Mouse (Mus musculus): ENCODE measurements around the gene Mb21d2. TPM values are rescaled to one million over a fixed set of nuclear protein-coding genes. Genes with fewer than 3 reads are reported as not detected.

Gene Mb21d2
- polyA plus RNA-seq, 1 experiment from 2014 or later = 5.6 TPM

DNA sequence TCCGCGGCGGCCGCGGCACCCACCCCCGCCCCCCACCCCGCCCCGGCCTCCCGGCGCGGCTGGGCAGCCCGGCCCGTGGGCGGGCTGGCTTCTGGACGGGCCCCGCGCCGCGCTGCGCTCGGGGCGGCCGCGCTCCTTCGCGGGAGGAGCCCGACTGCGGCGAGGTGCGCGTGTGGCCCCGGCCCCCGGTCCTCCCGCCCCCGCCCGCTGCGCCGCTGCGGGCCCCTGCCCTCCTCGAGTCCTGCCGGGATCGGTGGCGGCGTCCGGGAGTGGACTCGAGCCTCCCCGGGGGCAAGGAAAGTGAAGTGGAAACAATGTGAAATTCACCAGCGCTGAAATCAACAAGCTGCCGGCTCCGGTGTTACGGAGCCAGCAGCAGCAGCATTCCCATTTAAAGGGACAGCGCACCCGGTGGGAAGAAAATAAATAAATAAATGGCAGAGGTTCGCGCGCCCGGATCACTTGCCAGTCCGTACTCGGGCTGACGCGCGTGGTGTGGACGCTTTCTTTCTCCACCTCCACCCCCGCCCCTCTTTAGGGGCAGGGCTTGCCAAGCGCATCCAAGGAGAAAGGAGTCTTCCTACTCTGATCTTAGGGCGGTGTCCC, 316 bp upstream of the Mb21d2 start:
- Histone ChIP-seq H3K9me3 (ENCODE audit: low read length) (no peaks in the 10 kb centered on the region), H3K27ac (ENCODE audit: low read length) (peak overlapping the region; percentile 95), H3K4me1 (ENCODE audit: insufficient read depth, low read length) (peaks cover 18% of the 10 kb centered on the region), H3K4me3 (ENCODE audit: low read length) (peak overlapping the region; percentile 85), H3K27me3 (ENCODE audit: insufficient read depth, low read length) (no peaks in the 10 kb centered on the region), H3K9ac (replicated peaks; ENCODE audit: low read length) (peak overlapping the region; percentile 92), H3K4me2 (replicated peaks; ENCODE audit: low read depth, low read length) (peak overlapping the region; percentile 83), H3K36me3 (ENCODE audit: insufficient read depth, low read length) (no peaks in the 10 kb centered on the region)
- peak; percentile 61 for ATAC-seq (ENCODE audit: low FRiP score, low TSS enrichment)
- WGBS = under 1% methylated on average over 41 of the region's 66 CpGs

DNA sequence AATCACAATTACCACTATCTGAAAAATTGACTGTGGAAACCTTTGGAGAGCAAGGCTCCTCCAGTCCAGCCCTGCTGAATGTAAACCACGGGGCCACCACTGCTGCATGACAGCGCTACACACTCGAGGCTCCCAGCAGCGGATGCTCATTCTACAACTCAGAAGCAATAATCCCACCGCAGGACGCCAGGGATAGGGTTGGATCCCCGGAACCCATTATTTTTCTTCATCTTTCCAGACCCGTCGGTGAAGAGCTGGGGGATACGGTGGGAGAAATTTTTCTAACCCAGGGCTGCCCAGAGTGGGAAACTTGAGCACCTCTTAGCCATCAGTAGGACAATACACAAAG, 1.0 kb downstream of the Mb21d2 start:
- peak overlapping the region; percentile 85 for H3K4me3 ChIP-seq (ENCODE audit: low read length)
- peaks cover 18% of the 10 kb centered on the region for H3K4me1 ChIP-seq (ENCODE audit: insufficient read depth, low read length)
- H3K4me2 ChIP-seq (replicated peaks; ENCODE audit: low read depth, low read length) = peak overlapping the region; percentile 83
- no peaks in the 10 kb centered on the region for H3K36me3 ChIP-seq (ENCODE audit: insufficient read depth, low read length)
- under 1% methylated on average over 10 of the region's 10 CpGs for WGBS
- H3K27ac ChIP-seq (ENCODE audit: low read length) = peak overlapping the region; percentile 95
- no peaks in the 10 kb centered on the region for H3K27me3 ChIP-seq (ENCODE audit: insufficient read depth, low read length)
- peak overlapping the region; percentile 92 for H3K9ac ChIP-seq (replicated peaks; ENCODE audit: low read length)
- peak; percentile 40; the same call in 1 of the 2 replicates for ATAC-seq (ENCODE audit: low FRiP score, low TSS enrichment)
- no peaks in the 10 kb centered on the region for H3K9me3 ChIP-seq (ENCODE audit: low read length)

DNA sequence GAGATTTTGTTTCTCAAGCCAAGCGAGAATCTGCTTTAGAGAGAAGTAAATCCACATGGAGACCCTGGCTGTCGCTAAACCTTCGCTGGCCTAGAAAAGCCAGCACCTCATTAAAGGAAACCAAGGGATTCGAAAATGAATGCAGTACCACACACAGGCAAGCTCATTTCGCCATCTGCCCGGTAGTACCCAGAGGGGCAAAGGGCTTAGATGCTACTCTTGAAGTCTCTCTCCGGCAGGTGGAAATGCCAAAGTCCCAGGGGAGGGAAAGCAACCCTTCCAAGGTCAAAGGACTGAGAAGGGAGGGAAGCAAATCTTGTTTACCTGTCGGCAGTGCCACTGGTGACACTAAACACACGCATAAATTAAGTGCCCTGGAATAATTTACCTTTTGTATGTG, 2.1 kb downstream of the Mb21d2 start:
- Histone ChIP-seq H3K9me3 (ENCODE audit: low read length) (no peaks in the 10 kb centered on the region), H3K4me3 (ENCODE audit: low read length) (no peak overlapping the region), H3K36me3 (ENCODE audit: insufficient read depth, low read length) (no peaks in the 10 kb centered on the region), H3K4me1 (ENCODE audit: insufficient read depth, low read length) (peaks cover 18% of the 10 kb centered on the region), H3K27ac (ENCODE audit: low read length) (no peak overlapping the region), H3K4me2 (replicated peaks; ENCODE audit: low read depth, low read length) (peak overlapping the region; percentile 83; the same call in 1 of the 2 replicates), H3K27me3 (ENCODE audit: insufficient read depth, low read length) (no peaks in the 10 kb centered on the region), H3K9ac (replicated peaks; ENCODE audit: low read length) (no peak overlapping the region)
- WGBS = 44% methylated on average over 9 of the region's 9 CpGs
- ATAC-seq (ENCODE audit: low FRiP score, low TSS enrichment) = no peak

DNA sequence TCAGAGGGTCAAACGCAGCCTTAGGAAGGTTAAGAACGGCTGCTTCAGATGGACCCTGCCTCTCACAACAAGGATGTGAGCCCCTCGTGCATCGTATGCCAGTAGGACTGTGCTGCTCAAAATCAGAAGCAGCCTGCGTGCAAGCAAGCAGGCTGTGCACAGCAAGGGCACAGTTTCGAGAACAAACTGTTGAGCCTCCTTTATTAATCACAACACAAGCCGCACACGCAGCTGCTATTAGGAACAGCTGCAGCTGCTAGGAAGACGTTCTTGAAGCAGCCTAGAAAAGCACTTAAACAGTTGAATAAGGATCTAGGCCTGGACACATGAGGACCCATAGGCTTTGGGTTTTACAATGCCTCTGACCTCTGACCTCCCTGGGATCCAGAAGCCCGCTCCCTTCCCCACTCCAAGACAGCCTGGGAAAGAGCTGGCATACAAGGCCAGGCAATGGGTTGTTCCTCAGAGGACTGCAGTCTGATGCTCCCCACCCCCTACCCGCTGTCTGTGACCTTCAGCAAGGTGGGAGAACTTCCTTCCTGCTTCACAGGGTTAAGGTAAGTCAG, 10.1 kb downstream of the Mb21d2 start:
- Histone ChIP-seq H3K27ac (ENCODE audit: low read length) (no peak overlapping the region), H3K27me3 (ENCODE audit: insufficient read depth, low read length) (no peaks in the 10 kb centered on the region), H3K9me3 (ENCODE audit: low read length) (no peaks in the 10 kb centered on the region), H3K4me2 (replicated peaks; ENCODE audit: low read depth, low read length) (no peak overlapping the region), H3K36me3 (ENCODE audit: insufficient read depth, low read length) (no peaks in the 10 kb centered on the region), H3K9ac (replicated peaks; ENCODE audit: low read length) (no peak overlapping the region), H3K4me3 (ENCODE audit: low read length) (no peak overlapping the region), H3K4me1 (ENCODE audit: insufficient read depth, low read length) (no peaks in the 10 kb centered on the region)
- ATAC-seq (ENCODE audit: low FRiP score, low TSS enrichment) = no peak
- 78% methylated on average over 11 of the region's 11 CpGs for WGBS

DNA sequence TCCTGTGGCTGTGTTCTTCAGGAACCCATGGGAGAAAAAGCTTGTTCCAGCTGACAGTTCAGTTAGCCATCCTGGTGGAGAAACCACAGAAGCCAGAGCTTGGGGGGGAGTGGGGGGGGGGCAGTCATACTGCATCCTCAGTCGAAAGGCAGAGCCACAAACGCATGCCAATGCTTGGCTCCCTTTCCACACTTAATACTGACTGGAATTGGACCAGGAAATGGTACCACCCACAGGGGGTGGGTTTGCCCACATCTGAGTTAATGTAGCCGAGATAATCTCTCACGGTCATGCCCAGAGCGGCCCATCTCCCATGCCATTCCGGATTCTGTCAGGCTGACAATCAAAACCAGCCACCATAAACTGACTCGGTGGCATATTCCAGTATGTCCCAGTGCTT, 14.1 kb downstream of the Mb21d2 start:
- Histone ChIP-seq H3K36me3 (ENCODE audit: insufficient read depth, low read length) (no peaks in the 10 kb centered on the region), H3K4me2 (replicated peaks; ENCODE audit: low read depth, low read length) (no peak overlapping the region), H3K4me1 (ENCODE audit: insufficient read depth, low read length) (0 out of 2 replicates have a peak, but pooled peaks cover 5% of the 10 kb centered on the region), H3K9ac (replicated peaks; ENCODE audit: low read length) (no peak overlapping the region), H3K27me3 (ENCODE audit: insufficient read depth, low read length) (no peaks in the 10 kb centered on the region), H3K9me3 (ENCODE audit: low read length) (no peaks in the 10 kb centered on the region), H3K27ac (ENCODE audit: low read length) (no peak overlapping the region), H3K4me3 (ENCODE audit: low read length) (no peak overlapping the region)
- no peak for ATAC-seq (ENCODE audit: low FRiP score, low TSS enrichment)
- 78% methylated on average over 7 of the region's 7 CpGs for WGBS

DNA sequence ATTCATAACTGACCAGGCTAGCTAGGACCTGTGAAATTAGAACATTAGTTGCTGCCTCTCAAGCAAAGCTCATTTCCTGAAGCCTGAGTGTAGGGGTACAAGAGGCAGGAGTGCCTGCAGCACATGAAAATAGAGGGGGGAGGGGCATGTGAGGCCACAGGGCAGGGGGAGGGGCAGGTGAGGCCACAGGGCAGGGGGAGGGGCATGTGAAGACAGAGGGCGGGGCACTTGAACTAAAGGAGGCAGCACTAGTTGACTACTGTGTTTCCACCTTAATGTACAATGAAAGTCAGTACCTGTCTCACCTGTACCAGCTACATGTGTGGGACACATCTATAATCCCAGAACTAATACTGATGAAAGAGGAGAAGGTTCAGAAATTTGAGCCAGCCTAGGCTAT, 14.8 kb downstream of the Mb21d2 start:
- no peak for ATAC-seq (ENCODE audit: low FRiP score, low TSS enrichment)
- 64% methylated on average over 1 of the region's 1 CpGs for WGBS
- no peaks in the 10 kb centered on the region for H3K36me3 ChIP-seq (ENCODE audit: insufficient read depth, low read length)
- H3K27ac ChIP-seq (ENCODE audit: low read length) = no peak overlapping the region
- no peak overlapping the region for H3K4me2 ChIP-seq (replicated peaks; ENCODE audit: low read depth, low read length)
- no peaks in the 10 kb centered on the region for H3K27me3 ChIP-seq (ENCODE audit: insufficient read depth, low read length)
- no peaks in the 10 kb centered on the region for H3K9me3 ChIP-seq (ENCODE audit: low read length)
- 0 out of 2 replicates have a peak, but pooled peaks cover 5% of the 10 kb centered on the region for H3K4me1 ChIP-seq (ENCODE audit: insufficient read depth, low read length)
- no peak overlapping the region for H3K9ac ChIP-seq (replicated peaks; ENCODE audit: low read length)
- no peak overlapping the region for H3K4me3 ChIP-seq (ENCODE audit: low read length)

DNA sequence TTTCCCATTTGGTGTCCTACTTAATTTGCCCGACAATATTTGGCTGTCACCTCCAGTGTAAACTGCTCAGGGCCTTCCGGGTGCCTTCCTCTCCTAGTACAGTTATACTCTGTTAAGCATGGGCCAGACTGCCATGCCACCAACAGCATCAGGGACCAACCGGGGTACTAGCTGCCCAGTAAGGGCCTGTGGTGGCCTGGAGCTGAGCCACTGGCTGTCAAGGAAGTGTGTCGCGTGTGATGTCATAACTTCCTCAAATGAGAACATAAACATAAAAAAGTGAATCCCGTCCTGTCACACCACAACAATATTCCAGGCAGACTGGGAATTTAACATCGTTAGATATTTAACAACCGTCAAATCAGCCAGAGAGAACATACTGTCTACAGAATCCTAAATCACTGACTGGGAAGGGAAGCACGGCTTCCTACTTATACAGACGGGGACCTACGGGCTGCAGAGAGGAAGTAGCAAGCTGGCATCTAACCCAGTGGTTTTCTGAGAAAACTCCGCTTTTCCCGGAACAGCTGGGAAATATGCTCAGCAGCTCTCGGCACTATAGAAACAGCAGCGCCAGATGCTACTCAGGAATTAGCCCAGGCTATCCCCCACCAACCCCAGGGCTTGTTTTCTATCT, 17.9 kb downstream of the Mb21d2 start:
- H3K4me3 ChIP-seq (ENCODE audit: low read length) = no peak overlapping the region
- peaks cover 11% of the 10 kb centered on the region; the same call in 1 of the 2 replicates for H3K4me1 ChIP-seq (ENCODE audit: insufficient read depth, low read length)
- H3K27me3 ChIP-seq (ENCODE audit: insufficient read depth, low read length) = no peaks in the 10 kb centered on the region
- no peak overlapping the region for H3K27ac ChIP-seq (ENCODE audit: low read length)
- ATAC-seq (ENCODE audit: low FRiP score, low TSS enrichment) = 0 out of 2 replicates have a peak, but pooled peaks have one; percentile 49
- H3K9me3 ChIP-seq (ENCODE audit: low read length) = no peaks in the 10 kb centered on the region
- H3K36me3 ChIP-seq (ENCODE audit: insufficient read depth, low read length) = no peaks in the 10 kb centered on the region
- WGBS = 73% methylated on average over 15 of the region's 15 CpGs
- no peak overlapping the region for H3K4me2 ChIP-seq (replicated peaks; ENCODE audit: low read depth, low read length)
- no peak overlapping the region for H3K9ac ChIP-seq (replicated peaks; ENCODE audit: low read length)

DNA sequence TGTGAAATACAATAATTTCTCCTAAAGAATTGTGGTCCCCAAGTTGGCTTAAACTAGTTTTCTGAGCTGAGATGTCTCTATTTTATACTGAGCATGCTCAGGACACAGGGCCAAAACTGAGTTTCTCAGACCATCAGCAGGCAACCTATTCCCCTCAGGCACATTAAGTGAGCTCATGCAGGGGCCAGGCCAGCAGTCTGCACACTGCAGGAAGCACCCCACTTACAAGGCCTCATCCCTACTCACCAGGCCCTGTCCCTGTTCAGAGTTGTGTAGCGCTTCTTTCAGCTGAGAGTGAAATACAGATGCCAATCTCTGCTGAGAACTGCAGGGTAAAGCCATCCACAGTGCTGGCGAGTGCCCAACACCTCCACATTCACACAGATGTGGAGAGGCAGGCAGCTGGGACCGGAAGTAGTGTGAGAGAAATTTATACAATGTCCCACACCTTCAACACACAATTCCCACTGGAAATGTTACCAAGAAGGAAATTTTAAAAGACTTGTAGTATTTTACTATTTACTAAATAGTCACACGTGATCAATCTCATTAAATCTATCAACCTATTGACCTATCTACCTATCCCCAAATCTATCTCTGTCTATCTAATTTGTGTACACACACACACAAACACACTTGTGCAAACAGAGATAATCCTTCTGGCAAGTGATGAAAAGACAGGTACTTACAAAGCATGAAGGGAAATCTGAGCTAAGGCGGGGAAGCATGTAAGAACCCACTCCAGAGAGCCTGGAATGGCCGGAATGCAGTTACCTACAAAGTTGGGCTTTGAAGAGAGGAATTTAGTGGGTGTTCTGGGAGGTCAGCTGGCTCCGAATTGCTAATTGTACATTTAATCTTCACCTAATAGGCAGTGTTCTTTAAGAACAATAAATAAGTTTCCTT, 22.9 kb downstream of the Mb21d2 start:
- no peak overlapping the region for H3K4me3 ChIP-seq (ENCODE audit: low read length)
- H3K9ac ChIP-seq (replicated peaks; ENCODE audit: low read length) = no peak overlapping the region
- H3K4me1 ChIP-seq (ENCODE audit: insufficient read depth, low read length) = peaks cover 9% of the 10 kb centered on the region; the same call in 1 of the 2 replicates
- ATAC-seq (ENCODE audit: low FRiP score, low TSS enrichment) = peak; percentile 30; the same call in 1 of the 2 replicates
- H3K27me3 ChIP-seq (ENCODE audit: insufficient read depth, low read length) = no peaks in the 10 kb centered on the region
- no peak overlapping the region; the same call in 1 of the 2 replicates for H3K27ac ChIP-seq (ENCODE audit: low read length)
- H3K36me3 ChIP-seq (ENCODE audit: insufficient read depth, low read length) = no peaks in the 10 kb centered on the region
- H3K4me2 ChIP-seq (replicated peaks; ENCODE audit: low read depth, low read length) = no peak overlapping the region
- H3K9me3 ChIP-seq (ENCODE audit: low read length) = no peaks in the 10 kb centered on the region
- 59% methylated on average over 7 of the region's 7 CpGs for WGBS

DNA sequence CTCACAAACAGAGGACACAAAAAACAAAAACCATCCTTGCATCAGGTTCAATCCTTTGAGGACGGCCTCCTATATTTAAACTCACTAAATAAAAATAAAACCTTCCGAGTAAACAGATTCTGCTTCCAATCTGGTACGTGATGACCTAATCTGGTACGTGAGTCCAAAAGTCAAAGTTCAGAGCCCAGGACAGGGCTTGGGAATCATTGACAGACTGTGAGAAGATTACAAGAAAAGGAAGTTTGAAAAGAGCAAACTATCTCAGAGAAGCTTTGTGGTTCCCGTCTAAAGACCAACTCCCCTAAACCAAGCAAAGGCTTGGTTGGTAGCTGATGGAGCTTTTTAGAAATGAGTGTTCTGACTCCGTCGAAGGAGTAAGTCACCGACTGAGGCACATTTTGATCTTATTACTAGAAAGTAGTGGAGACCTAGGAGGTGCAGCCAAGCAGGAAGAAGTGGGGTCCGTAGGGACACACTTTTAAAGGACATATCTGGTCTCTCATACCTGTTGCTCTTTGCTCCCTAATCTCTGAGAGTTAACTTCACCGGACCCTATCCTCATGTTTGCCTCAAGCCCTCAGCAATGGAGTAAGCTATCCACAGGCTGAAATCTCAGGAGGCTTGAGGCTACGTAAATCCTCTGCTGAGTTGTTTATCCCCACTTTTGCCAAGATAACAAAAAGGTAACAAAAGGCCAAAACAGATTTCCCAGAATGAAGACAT, 23.7 kb downstream of the Mb21d2 start:
- H3K9me3 ChIP-seq (ENCODE audit: low read length) = no peaks in the 10 kb centered on the region
- H3K27ac ChIP-seq (ENCODE audit: low read length) = no peak overlapping the region
- H3K27me3 ChIP-seq (ENCODE audit: insufficient read depth, low read length) = no peaks in the 10 kb centered on the region
- 77% methylated on average over 11 of the region's 11 CpGs for WGBS
- no peak for ATAC-seq (ENCODE audit: low FRiP score, low TSS enrichment)
- no peak overlapping the region for H3K4me3 ChIP-seq (ENCODE audit: low read length)
- no peaks in the 10 kb centered on the region for H3K36me3 ChIP-seq (ENCODE audit: insufficient read depth, low read length)
- H3K4me1 ChIP-seq (ENCODE audit: insufficient read depth, low read length) = peaks cover 9% of the 10 kb centered on the region; the same call in 1 of the 2 replicates
- H3K4me2 ChIP-seq (replicated peaks; ENCODE audit: low read depth, low read length) = no peak overlapping the region
- H3K9ac ChIP-seq (replicated peaks; ENCODE audit: low read length) = no peak overlapping the region

Measured in kidney, embryonic 16.5 days (tissue).